Mouse (Mus musculus) CD4-positive, CD25-positive, alpha-beta regulatory T cell, adult 4 months (primary cell): ENCODE results near the gene Eno2. TPM values are rescaled to one million over a fixed set of nuclear protein-coding genes. Genes with fewer than 3 reads are reported as not detected.
A peak's percentile ranks its signal among the peaks of the same experiment; 100 is the strongest.

Experiments
- ATAC-seq: one replicate; pipeline ENCODE4 v1.8.0; 2017
- polyA plus RNA-seq, 2 experiments: library from polyadenylated mRNA; unstranded; fragments of 100-300 nt; shearing (Covaris generic); gene quantifications; one replicate each; pipeline ENCODE4 v1.2.1; 2017

Eno2 gene
- polyA plus RNA-seq, 2 experiments from 2014 or later, result 3.0 to 9.9 TPM

GRCm38 (mm10) chr6:124739231-124739796 is 30.2 kb downstream of the Eno2 start:
- ATAC-seq, result no peak

- ATAC-seq, result peak; percentile 7
Observed at GRCm38 (mm10) chr6:124738511-124739023, 30.9 kb downstream of the Eno2 start, which contains the start of gene Ptpn6. TSS of gene Ptpn6 (minus strand) at chr6:124738714.

DNA sequence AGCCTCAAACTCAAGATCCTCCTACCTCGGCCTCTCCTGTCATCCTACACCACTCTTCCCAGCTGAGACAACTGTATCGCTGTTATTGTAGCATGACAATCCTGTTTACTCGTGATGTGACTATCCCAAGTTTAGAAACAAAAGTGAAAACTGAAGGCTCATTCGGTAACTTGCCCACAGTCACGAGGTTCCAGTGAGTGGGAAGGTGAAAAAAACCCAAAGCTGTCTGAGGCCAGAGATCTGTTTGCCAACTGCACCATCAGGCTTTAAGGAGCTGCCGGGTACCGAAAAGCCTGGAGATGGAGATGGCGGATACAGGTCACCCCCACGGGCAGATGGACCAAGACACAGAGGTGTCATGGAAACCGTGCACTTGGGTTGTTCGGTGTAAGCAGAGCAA is 32.4 kb downstream of the Eno2 start:
- ATAC-seq, result no peak

DNA sequence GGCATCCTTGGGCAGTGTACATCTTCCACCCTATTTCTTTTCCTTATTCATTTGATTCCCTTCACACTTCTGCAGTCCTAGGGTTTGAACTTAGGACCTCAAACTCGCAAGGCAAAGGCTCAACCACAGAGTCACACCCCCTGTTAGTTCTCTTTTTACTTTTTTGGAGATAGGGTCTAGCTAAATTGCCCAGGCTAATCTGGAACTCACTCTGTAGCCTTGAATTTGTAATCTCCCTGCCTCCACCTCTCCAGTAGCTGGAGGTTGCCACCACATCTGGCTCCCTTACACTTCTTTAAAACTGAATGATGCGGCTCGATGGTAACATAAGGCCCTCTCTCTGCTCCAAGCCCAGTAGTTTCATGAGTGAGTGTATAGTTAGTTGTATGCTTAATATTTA is 35.1 kb downstream of the Eno2 start:
- no peak for ATAC-seq

- ATAC-seq, result peak; percentile 86
Observed at GRCm38 (mm10) chr6:124732476-124733370, 36.8 kb downstream of the Eno2 start.

DNA sequence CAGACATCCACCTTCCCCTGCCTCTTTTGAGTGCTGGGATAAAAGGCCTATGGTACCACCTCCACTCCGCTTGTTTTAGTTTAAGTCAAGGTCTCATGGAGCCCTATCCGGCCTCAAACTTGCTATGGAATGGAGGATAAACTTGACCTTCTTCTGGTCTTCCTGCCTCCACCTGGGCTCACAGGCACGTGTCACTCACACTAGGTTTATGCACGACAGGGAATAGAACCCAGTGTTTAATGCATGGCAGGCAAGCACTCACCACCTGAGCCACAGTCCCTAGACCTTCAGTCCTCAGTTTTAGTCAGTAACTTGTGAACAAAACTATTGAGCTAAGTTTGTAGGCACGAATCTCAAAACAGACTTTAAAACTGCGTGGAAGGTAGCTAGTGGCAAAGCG is 38.4 kb downstream of the Eno2 start:
- no peak for ATAC-seq

DNA sequence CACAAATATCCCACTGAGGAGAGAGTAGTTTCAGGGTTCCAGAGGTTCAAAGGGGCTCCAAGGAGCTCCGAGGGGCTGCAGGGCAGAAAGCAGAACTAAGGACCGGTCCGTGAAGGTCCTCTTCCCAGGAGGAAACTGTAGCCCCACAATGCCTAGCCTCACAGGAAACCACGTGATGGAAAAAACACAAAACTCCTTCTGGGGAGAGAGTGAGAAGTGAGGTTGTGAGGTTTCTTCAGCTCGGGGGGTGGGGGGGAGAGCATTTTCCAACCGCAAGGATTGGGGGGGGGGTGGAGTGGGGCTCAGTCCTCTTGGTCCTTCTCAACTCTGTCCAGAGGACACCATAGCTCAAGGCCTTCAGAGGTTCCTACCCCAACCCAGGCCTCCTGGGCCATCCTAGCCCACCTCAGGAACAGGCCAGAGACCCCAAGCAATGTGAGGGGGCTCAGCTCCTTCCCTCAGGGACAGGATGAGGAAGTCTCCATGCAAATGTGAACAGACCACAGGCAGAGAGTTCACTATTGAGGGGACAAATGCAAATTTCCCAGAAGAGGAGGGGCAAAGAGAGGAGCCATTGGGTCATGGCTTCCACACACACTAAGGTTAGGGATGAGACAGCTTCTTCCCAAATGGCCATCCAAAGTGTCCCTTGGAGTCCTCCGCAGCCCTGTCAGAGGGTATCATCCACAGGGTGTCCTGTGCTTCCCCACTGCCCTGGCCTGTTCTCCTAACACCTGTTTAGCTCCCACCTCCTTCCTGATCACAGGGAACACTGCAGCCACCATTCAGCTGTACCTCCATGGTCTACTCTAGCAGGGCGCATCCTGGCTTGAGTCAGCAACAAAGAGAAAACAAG is 39.4 kb downstream of the Eno2 start:
- peak; percentile 56 for ATAC-seq

DNA sequence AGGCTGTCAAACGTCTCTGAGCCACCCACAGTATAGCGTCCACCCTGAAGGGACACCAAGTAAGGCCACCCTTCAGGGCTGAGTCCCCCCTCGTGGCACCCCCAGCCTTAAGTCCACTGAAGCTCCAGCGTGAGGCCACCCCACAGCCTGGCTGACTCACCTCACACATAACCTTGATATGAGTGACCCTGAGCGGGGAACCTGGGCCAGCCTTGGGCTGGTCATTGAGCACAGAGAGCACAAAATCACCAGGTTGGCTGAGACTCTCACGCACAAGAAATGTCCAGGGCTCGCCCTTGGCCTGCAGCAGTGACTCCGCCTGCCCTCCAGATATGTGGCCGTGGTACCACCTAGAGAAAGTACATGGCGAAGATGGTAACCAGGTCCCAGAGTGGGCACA is 40.9 kb downstream of the Eno2 start:
- ATAC-seq, result no peak

DNA sequence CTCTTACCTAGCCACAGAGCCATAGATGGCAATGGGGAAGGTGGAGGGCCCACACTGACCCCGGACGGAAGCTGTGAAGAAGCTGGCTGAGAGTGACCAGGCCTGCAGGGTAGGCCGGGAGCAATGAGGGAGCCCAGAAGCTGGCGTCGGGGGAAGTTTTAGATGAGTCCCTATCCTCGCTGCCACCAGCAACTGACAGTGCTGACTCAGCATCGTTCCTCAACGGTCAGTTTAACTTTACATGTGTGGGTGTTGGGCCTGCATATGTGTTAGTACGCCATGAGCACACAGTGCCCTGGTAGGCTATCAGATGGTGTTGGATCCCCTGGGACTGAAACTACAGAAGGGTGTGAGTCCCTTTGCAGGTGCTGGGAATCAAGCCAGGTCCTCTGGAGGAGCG is 45.0 kb downstream of the Eno2 start:
- ATAC-seq, result no peak

DNA sequence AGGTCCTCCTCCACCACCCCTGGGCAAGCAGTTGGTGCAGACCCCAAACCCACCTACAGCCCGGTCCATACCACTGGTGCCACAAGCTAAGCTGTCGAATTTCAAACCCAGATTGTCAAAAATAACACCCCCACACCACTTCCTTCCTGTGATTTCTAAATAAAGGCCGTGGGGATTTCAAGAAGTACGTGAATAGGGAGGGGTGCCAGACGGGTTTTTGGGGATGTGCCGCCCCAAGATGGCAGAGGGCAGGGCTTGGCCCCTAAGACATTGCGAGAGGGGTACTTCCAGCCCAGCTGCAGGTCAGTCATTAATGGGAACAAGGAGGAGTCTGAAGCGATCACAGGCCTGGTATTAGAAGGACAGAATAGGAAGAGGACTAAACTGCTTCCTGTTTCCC is 45.9 kb downstream of the Eno2 start:
- ATAC-seq, result peak; percentile 81

- peak; percentile 34 for ATAC-seq
Observed at GRCm38 (mm10) chr6:124722876-124723473, 46.5 kb downstream of the Eno2 start.

- peak; percentile 15 for ATAC-seq
Observed at GRCm38 (mm10) chr6:124720904-124721303, 48.6 kb downstream of the Eno2 start.

DNA sequence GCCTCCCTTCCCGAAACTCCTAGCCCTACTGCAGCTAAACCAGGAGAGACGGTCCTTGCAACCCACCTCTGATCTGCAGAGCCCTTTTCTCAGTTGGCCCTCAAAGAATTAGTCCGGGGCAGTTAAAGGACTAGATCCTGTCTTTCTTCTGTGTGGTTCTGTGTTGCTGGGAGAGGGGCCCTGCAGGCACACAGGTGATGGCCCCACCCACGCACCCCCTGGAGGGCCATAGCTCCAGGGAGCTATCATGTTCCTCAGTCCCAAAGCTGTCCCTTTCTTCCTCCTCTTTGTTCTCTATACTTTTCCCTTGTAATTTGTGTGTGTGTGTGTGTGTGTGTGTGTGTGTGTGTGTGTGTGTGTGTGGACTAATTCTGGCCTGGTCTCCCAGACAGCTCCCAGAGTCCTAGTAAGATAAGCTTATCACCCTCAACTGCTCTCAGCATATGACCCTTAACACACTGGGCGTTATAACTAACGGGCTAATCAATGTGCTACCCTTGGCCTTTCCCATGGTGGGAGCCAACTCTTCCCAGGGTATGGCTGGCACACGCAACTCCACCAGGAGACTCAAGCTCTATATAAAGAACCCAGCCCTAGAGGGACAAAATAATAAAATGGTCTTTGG is 50.0 kb downstream of the Eno2 start:
- ATAC-seq, result no peak

DNA sequence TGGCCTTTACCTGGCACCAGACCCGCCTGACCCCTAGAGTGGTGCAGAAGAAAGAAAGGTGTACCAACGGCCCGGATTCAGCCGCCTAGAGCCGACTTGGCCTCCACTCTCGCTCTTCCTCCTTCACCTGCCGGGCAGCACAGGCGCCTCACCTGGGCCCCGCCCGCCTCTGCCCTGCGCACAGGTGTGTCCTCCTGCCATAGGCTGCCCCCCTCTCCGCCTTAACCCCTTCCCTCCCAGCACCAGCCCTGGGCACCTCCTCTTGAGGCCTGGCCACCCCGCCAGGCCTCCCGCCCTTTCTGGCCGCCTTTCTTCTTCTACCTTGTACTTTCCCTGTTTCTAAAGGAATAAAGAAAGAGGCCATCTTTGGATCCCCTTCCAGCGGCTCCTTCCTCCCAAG is 50.8 kb downstream of the Eno2 start:
- no peak for ATAC-seq

DNA sequence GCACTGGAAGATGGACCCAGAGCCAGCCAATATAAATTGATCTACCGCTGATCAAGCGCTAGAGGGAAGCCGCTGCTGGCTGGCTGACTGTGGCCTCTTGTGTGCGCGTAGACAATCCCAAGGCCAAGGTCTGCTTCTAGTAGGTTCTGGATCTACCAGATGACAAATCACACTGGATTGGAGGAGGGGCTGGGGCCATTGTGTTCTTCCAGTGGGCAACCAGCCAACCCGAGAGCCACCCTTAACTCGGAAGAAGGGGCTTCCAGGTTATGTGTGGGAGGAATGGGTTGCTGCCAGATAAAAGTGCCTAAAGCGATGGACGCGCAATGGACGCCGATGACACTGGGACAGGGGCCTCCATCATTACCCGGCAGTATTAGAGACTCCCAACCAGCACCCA is 51.5 kb downstream of the Eno2 start:
- ATAC-seq, result no peak

DNA sequence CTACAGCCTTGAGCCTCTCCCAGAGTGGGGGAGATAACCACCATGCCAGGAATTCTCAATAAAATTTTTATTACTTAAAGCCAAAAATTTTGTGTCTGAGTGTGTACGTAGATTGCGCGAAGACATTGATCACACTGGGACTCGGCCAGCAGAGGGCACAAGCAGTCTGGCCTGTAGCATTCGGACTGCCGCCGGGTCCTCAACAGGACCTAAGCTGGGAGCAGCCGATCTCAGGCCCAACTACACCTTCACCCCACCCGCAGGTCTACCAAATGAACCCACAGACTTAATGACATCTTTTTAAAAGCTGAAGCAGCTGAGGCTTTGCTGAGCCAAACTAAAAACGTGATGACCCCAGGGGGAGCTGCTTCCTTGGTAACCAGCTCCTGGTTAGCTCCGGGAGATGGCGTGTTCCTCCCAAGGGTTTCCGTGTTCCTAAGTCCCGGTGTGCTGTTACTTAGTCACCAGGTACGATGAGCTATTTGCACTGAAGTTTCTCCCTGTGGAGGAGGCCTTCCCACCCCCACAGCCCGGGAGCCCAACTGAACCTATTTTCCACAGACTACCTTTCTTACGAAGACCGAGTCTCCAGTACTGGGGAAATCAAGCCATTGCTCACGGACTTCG is 52.5 kb downstream of the Eno2 start:
- ATAC-seq, result no peak

DNA sequence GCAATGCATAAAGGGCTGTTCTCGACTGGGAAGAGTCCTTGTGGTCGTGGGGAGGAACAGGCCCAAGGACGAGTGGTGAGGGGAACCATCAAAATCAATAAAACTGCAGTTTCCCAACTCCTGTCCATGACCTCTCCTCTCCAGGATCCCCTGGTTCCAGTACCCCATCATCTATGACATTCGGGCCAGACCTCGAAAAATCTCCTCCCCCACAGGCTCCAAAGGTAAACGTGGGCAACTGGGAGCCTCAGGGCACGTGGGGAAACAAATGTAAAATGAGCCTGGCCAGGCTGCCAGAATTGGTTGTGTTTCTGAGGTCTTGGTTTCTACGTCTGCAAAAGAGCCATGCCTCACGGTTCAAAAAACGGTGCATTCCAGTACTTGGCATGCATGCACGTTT is 56.6 kb downstream of the Eno2 start:
- ATAC-seq, result no peak

- ATAC-seq, result peak; percentile 97
Observed at GRCm38 (mm10) chr6:124711824-124712782, 57.4 kb downstream of the Eno2 start, which contains the start of the genes Emg1 and Phb2. TSS of gene Emg1 (minus strand) at chr6:124712178. TSS of gene Phb2 (plus strand) at chr6:124712336.
